Mouse (Mus musculus) embryonic facial prominence, embryonic 11.5 days (tissue): Measurements from ENCODE around the gene Igsf8. TPM values are rescaled to one million over a fixed set of nuclear protein-coding genes. Genes with fewer than 3 reads are reported as not detected.
A peak's percentile ranks its signal among the peaks of the same experiment; 100 is the strongest.

Experiments
- ATAC-seq: fragments of 200-750 bp; cut with Nextera tagmentation; replicated peaks from 2 replicates; pipeline ENCODE4 v1.8.0; 2017; ENCODE audit warnings: low read depth; ENCODE audit not compliant: insufficient number of reproducible peaks, low FRiP score, low TSS enrichment
- DNase-seq: peaks from one replicate; pipeline ENCODE4 v3.0.0-alpha.2; 2015; ENCODE audit warnings: low spot score
- H3K27ac ChIP-seq: fragments of 300-500 bp; sonication (generic); replicated peaks from 2 replicates; pipeline ENCODE4 v1.5.1; 2014; ENCODE audit warnings: mild to moderate bottlenecking, low read depth, low read length, control low read depth
- H3K27me3 ChIP-seq: fragments of 300-500 bp; sonication (generic); 2 replicates; pipeline ENCODE4 v1.6.1; 2014; ENCODE audit warnings: mild to moderate bottlenecking, low read length, moderate library complexity, mixed read lengths; ENCODE audit not compliant: control insufficient read depth, insufficient read depth
- H3K36me3 ChIP-seq: fragments of 300-500 bp; sonication (generic); replicated peaks from 2 replicates; pipeline ENCODE4 v1.6.1; 2014; ENCODE audit warnings: low read depth, mild to moderate bottlenecking, low read length, moderate library complexity, mixed read lengths; ENCODE audit not compliant: control insufficient read depth, insufficient read depth
- H3K4me1 ChIP-seq: fragments of 300-500 bp; sonication (generic); 2 replicates; pipeline ENCODE4 v1.6.1; 2014; ENCODE audit warnings: low read length, mixed read lengths; ENCODE audit not compliant: control insufficient read depth, insufficient read depth
- H3K4me2 ChIP-seq: fragments of 300-500 bp; sonication (generic); 2 replicates; pipeline ENCODE4 v1.6.1; 2014; ENCODE audit warnings: low read depth, mild to moderate bottlenecking, control low read depth, low read length, moderate library complexity
- H3K4me3 ChIP-seq: fragments of 300-500 bp; sonication (generic); 2 replicates; pipeline ENCODE4 v1.5.1; 2014; ENCODE audit warnings: low read depth, low read length, control low read depth
- H3K9ac ChIP-seq: fragments of 300-500 bp; sonication (generic); replicated peaks from 2 replicates; pipeline ENCODE4 v1.6.1; 2014; ENCODE audit warnings: mild to moderate bottlenecking, control low read depth, low read length
- H3K9me3 ChIP-seq: fragments of 300-500 bp; sonication (generic); replicated peaks from 2 replicates; pipeline ENCODE4 v1.6.1; 2016; ENCODE audit warnings: mild to moderate bottlenecking, low read length, inconsistent platforms, mixed read lengths; ENCODE audit not compliant: control insufficient read depth
- WGBS: fragments of 180-500 bp; shearing (Covaris S2); extraction: QIAGEN DNeasy Blood & Tissue Kit; methylation state at CpG from one replicate; pipeline ENCODE4 v1.1.7; 2014; 5-methylcytosine and 5-hydroxymethylcytosine counted together
- polyA plus RNA-seq: library from polyadenylated mRNA; unstranded; fragments of >200 nt; fragmentation: Nextera tagmentation; extraction: Ambion mirVana; gene quantifications from 2 replicates; pipeline ENCODE4 v1.2.1, GENCODE M21; 2014

The Igsf8 gene
- polyA plus RNA-seq, 1 experiment from 2014 or later: 30.1 TPM

DNA sequence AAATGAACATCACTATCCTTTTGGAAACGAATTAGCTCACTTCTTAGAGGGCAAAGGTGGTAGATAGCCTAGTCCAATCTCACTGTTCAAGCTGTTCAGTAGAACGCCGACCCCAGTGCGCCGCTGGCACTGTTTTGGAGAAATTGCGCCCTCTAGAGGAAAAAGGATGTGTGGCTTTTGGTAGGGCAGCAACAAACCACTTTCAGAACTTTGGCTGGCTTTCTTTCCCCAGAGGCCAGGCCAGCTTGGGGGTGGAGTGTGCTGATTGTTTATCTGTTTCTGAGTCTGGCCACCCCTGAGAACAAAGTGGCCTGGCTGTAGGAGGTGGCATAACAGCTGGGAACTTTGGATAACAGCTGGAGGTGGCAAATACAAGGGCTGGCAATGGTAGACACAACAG is 103.2 kb downstream of the Igsf8 start:
- 13% methylated on average over 6 of the region's 6 CpGs for WGBS

DNA sequence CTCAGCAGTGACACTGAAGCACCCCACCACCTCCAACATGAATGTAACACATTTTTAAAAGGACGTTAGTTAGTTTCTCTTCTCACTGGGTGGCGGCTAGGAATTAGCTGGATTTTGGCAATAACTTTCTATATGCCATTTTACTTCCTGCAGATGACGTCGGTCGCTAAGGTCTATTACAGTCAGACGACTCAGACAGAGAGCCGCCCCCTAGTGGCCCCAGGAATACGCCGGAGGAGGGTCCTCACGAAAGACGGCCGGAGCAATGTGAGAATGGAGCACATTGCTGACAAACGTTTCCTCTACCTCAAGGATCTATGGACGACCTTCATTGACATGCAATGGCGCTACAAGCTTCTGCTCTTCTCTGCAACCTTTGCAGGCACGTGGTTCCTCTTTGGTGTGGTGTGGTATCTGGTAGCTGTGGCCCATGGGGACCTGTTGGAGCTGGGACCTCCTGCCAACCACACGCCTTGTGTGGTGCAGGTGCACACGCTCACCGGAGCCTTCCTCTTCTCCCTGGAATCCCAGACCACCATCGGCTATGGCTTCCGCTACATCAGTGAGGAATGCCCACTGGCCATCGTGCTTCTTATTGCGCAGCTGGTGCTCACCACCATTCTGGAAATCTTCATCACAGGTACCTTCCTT is 107.5 kb downstream of the Igsf8 start:
- no peak overlapping the region for H3K4me3 ChIP-seq
- H3K36me3 ChIP-seq: no peaks in the 10 kb centered on the region
- no peak overlapping the region for H3K27ac ChIP-seq
- no peak overlapping the region for H3K9ac ChIP-seq
- peak; percentile 79 for DNase-seq
- no peak overlapping the region for H3K4me2 ChIP-seq
- no peak for ATAC-seq
- peaks cover 3% of the 10 kb centered on the region; the same call in 1 of the 2 replicates for H3K27me3 ChIP-seq
- WGBS: 30% methylated on average over 23 of the region's 23 CpGs
- no peaks in the 10 kb centered on the region for H3K4me1 ChIP-seq
- no peaks in the 10 kb centered on the region for H3K9me3 ChIP-seq

More for the DNA sequence above, 103.2 kb downstream of the Igsf8 start:
- Histone ChIP-seq H3K9me3 (no peaks in the 10 kb centered on the region), H3K4me1 (no peaks in the 10 kb centered on the region), H3K9ac (no peak overlapping the region), H3K4me2 (no peak overlapping the region), H3K27ac (no peak overlapping the region), H3K36me3 (no peaks in the 10 kb centered on the region), H3K4me3 (no peak overlapping the region), H3K27me3 (peaks cover 3% of the 10 kb centered on the region; the same call in 1 of the 2 replicates)
- peak; percentile 76 for DNase-seq
- no peak for ATAC-seq

Other genes with a start within 250 kb of the Igsf8 start
- gene Vangl2, start 233.2 kb upstream of the Igsf8 start, polyA plus RNA-seq: 25.3 and 28.6 TPM in 2 replicates
- 4.6 and 6.5 TPM in 2 replicates for gene Nhlh1, start 204.1 kb upstream of the Igsf8 start, polyA plus RNA-seq
- 185 and 186 TPM in 2 replicates for gene Copa, start 179.1 kb upstream of the Igsf8 start, polyA plus RNA-seq
- gene Ncstn, start 178.8 kb upstream of the Igsf8 start, polyA plus RNA-seq: 85.6 and 89.2 TPM in 2 replicates
- gene Pex19, start 134.9 kb upstream of the Igsf8 start, polyA plus RNA-seq: 153 and 155 TPM in 2 replicates
- gene Dcaf8, start 113.6 kb upstream of the Igsf8 start, polyA plus RNA-seq: 103 and 109 TPM in 2 replicates
- gene Pea15a, start 54.8 kb upstream of the Igsf8 start, polyA plus RNA-seq: 121 and 123 TPM in 2 replicates
- gene Casq1, start 41.8 kb upstream of the Igsf8 start, polyA plus RNA-seq: 1.7 and 2.3 TPM in 2 replicates
- gene Atp1a4, start 3.2 kb upstream of the Igsf8 start, polyA plus RNA-seq: not detected in 2 replicates
- 0.60 and 0.65 TPM in 2 replicates for gene Atp1a2, start 36.4 kb downstream of the Igsf8 start, polyA plus RNA-seq
- gene Kcnj9, start 67.7 kb downstream of the Igsf8 start, polyA plus RNA-seq: 0.54 and 0.65 TPM in 2 replicates
- 0.07 and 0.11 TPM in 2 replicates for gene Kcnj10, start 79.6 kb downstream of the Igsf8 start, polyA plus RNA-seq
- gene Pigm, start 114.9 kb downstream of the Igsf8 start, polyA plus RNA-seq: 11.4 and 12.3 TPM in 2 replicates
- 0.48 and 0.53 TPM in 2 replicates for gene Slamf9, start 213.7 kb downstream of the Igsf8 start, polyA plus RNA-seq
- 36.8 and 46.6 TPM in 2 replicates for gene Igsf9, start 220.1 kb downstream of the Igsf8 start, polyA plus RNA-seq
- gene Tagln2, start 238.4 kb downstream of the Igsf8 start, polyA plus RNA-seq: 56.7 and 61.7 TPM in 2 replicates